Mouse (Mus musculus) stomach, embryonic 15.5 days (tissue): ENCODE measurements around the gene Gm42906. TPM values are rescaled to one million over a fixed set of nuclear protein-coding genes. Genes with fewer than 3 reads are reported as not detected.

ENCODE experiments used
- ATAC-seq: fragments of 200-750 bp; cut with Nextera tagmentation; 2 replicates; pipeline ENCODE4 v1.8.0; 2017; ENCODE audit warnings: low read depth, moderate number of reproducible peaks, moderate TSS enrichment; ENCODE audit not compliant: insufficient read depth, low FRiP score
- H3K27ac ChIP-seq: fragments of 300-500 bp; sonication (generic); 2 replicates; pipeline ENCODE4 v1.5.1; 2015; ENCODE audit warnings: mild to moderate bottlenecking, inconsistent platforms
- H3K27me3 ChIP-seq: fragments of 300-500 bp; sonication (generic); replicated peaks from 2 replicates; pipeline ENCODE4 v1.6.1; 2015; ENCODE audit warnings: inconsistent platforms
- H3K36me3 ChIP-seq: fragments of 300-500 bp; sonication (generic); 2 replicates; pipeline ENCODE4 v1.6.1; 2015; ENCODE audit warnings: inconsistent platforms
- H3K4me1 ChIP-seq: fragments of 300-500 bp; sonication (generic); 2 replicates; pipeline ENCODE4 v1.6.1; 2015; ENCODE audit warnings: inconsistent platforms
- H3K4me2 ChIP-seq: fragments of 300-500 bp; sonication (generic); 2 replicates; pipeline ENCODE4 v1.6.1; 2015; ENCODE audit warnings: mild to moderate bottlenecking, inconsistent platforms
- H3K4me3 ChIP-seq: fragments of 300-500 bp; sonication (generic); replicated peaks from 2 replicates; pipeline ENCODE4 v1.5.1; 2015; ENCODE audit warnings: inconsistent platforms
- H3K9ac ChIP-seq: fragments of 300-500 bp; sonication (generic); 2 replicates; pipeline ENCODE4 v1.6.1; 2015; ENCODE audit warnings: inconsistent platforms
- H3K9me3 ChIP-seq: fragments of 300-500 bp; sonication (generic); 2 replicates; pipeline ENCODE4 v1.6.1; 2016; ENCODE audit warnings: inconsistent platforms
- WGBS: fragments of 180-500 bp; shearing (Covaris S2); methylation state at CpG from one replicate; pipeline ENCODE4 v1.1.7; 2015; 5-methylcytosine and 5-hydroxymethylcytosine counted together
- polyA plus RNA-seq: library from polyadenylated mRNA; unstranded; fragments of >200 nt; fragmentation: Nextera tagmentation; extraction: Ambion mirVana; gene quantifications from 2 replicates; pipeline ENCODE4 v1.2.1, GENCODE M21; 2015

Gene Gm42906
- polyA plus RNA-seq, 1 experiment from 2014 or later = not detected

- WGBS = 74% methylated on average over 1 of the region's 1 CpGs
- H3K4me2 ChIP-seq = no peak overlapping the region
- no peaks in the 10 kb centered on the region for H3K9me3 ChIP-seq
- ATAC-seq = no peak
- H3K36me3 ChIP-seq = no peaks in the 10 kb centered on the region
- no peaks in the 10 kb centered on the region for H3K27me3 ChIP-seq
- no peak overlapping the region for H3K27ac ChIP-seq
- H3K9ac ChIP-seq = no peak overlapping the region
- no peak overlapping the region for H3K4me3 ChIP-seq
- no peaks in the 10 kb centered on the region for H3K4me1 ChIP-seq
Observed at GRCm38 (mm10) chr5:151286331-151286730, 141.6 kb downstream of the Gm42906 start.

GRCm38 (mm10) chr5:151279531-151279930, 148.4 kb downstream of the Gm42906 start:
- Histone ChIP-seq H3K4me1 (no peaks in the 10 kb centered on the region), H3K9ac (no peak overlapping the region), H3K4me3 (no peak overlapping the region), H3K36me3 (no peaks in the 10 kb centered on the region), H3K27me3 (no peaks in the 10 kb centered on the region), H3K4me2 (no peak overlapping the region), H3K27ac (no peak overlapping the region), H3K9me3 (no peaks in the 10 kb centered on the region)
- 84% methylated on average over 7 of the region's 7 CpGs for WGBS
- no peak for ATAC-seq

GRCm38 (mm10) chr5:151277927-151278326, 150.0 kb downstream of the Gm42906 start:
- Histone ChIP-seq H3K4me2 (no peak overlapping the region), H3K27me3 (no peaks in the 10 kb centered on the region), H3K9me3 (no peaks in the 10 kb centered on the region), H3K4me1 (no peaks in the 10 kb centered on the region), H3K4me3 (no peak overlapping the region), H3K27ac (no peak overlapping the region), H3K9ac (no peak overlapping the region), H3K36me3 (no peaks in the 10 kb centered on the region)
- no peak for ATAC-seq
- 69% methylated on average over 6 of the region's 6 CpGs for WGBS

GRCm38 (mm10) chr5:151275986-151276385, 152.0 kb downstream of the Gm42906 start:
- H3K9me3 ChIP-seq = no peaks in the 10 kb centered on the region
- ATAC-seq = no peak
- no peak overlapping the region for H3K4me2 ChIP-seq
- 88% methylated on average over 2 of the region's 2 CpGs for WGBS
- H3K27me3 ChIP-seq = no peaks in the 10 kb centered on the region
- H3K36me3 ChIP-seq = no peaks in the 10 kb centered on the region
- H3K9ac ChIP-seq = no peak overlapping the region
- H3K4me1 ChIP-seq = no peaks in the 10 kb centered on the region
- no peak overlapping the region for H3K27ac ChIP-seq
- no peak overlapping the region for H3K4me3 ChIP-seq

GRCm38 (mm10) chr5:151274265-151274664, 153.7 kb downstream of the Gm42906 start:
- WGBS = 69% methylated on average over 6 of the region's 6 CpGs
- Histone ChIP-seq H3K4me1 (no peaks in the 10 kb centered on the region), H3K4me3 (no peak overlapping the region), H3K36me3 (no peaks in the 10 kb centered on the region), H3K27ac (no peak overlapping the region), H3K9ac (no peak overlapping the region), H3K4me2 (no peak overlapping the region), H3K27me3 (no peaks in the 10 kb centered on the region), H3K9me3 (no peaks in the 10 kb centered on the region)
- no peak for ATAC-seq

- Histone ChIP-seq H3K4me1 (no peaks in the 10 kb centered on the region), H3K9me3 (no peaks in the 10 kb centered on the region), H3K27ac (no peak overlapping the region), H3K27me3 (no peaks in the 10 kb centered on the region), H3K9ac (no peak overlapping the region), H3K4me3 (no peak overlapping the region), H3K36me3 (no peaks in the 10 kb centered on the region), H3K4me2 (no peak overlapping the region)
- ATAC-seq = no peak
- 86% methylated on average over 5 of the region's 5 CpGs for WGBS
Observed at GRCm38 (mm10) chr5:151270815-151271214, 157.1 kb downstream of the Gm42906 start.

GRCm38 (mm10) chr5:151266896-151267634, 160.9 kb downstream of the Gm42906 start:
- WGBS = 81% methylated on average over 14 of the region's 14 CpGs
- Histone ChIP-seq H3K27ac (no peak overlapping the region), H3K9me3 (no peaks in the 10 kb centered on the region), H3K4me3 (no peak overlapping the region), H3K4me1 (no peaks in the 10 kb centered on the region), H3K36me3 (no peaks in the 10 kb centered on the region), H3K9ac (no peak overlapping the region), H3K27me3 (no peaks in the 10 kb centered on the region), H3K4me2 (no peak overlapping the region)
- ATAC-seq = no peak

- Histone ChIP-seq H3K4me2 (no peak overlapping the region), H3K27ac (no peak overlapping the region), H3K27me3 (no peaks in the 10 kb centered on the region), H3K36me3 (no peaks in the 10 kb centered on the region), H3K4me3 (no peak overlapping the region), H3K9ac (no peak overlapping the region), H3K4me1 (no peaks in the 10 kb centered on the region), H3K9me3 (no peaks in the 10 kb centered on the region)
- ATAC-seq = no peak
- 88% methylated on average over 2 of the region's 2 CpGs for WGBS
Observed at GRCm38 (mm10) chr5:151261558-151261957, 166.4 kb downstream of the Gm42906 start.

GRCm38 (mm10) chr5:151252213-151252612, 175.8 kb downstream of the Gm42906 start:
- 73% methylated on average over 8 of the region's 8 CpGs for WGBS
- Histone ChIP-seq H3K4me2 (no peak overlapping the region), H3K27me3 (no peaks in the 10 kb centered on the region), H3K4me1 (0 out of 2 replicates have a peak, but pooled peaks cover 4% of the 10 kb centered on the region), H3K9me3 (no peaks in the 10 kb centered on the region), H3K27ac (no peak overlapping the region), H3K4me3 (no peak overlapping the region), H3K36me3 (no peaks in the 10 kb centered on the region), H3K9ac (no peak overlapping the region)
- no peak for ATAC-seq

GRCm38 (mm10) chr5:151251656-151252055, 176.3 kb downstream of the Gm42906 start:
- no peak for ATAC-seq
- Histone ChIP-seq H3K9ac (no peak overlapping the region), H3K27ac (no peak overlapping the region), H3K4me2 (no peak overlapping the region), H3K9me3 (no peaks in the 10 kb centered on the region), H3K27me3 (no peaks in the 10 kb centered on the region), H3K4me1 (0 out of 2 replicates have a peak, but pooled peaks cover 4% of the 10 kb centered on the region), H3K4me3 (no peak overlapping the region), H3K36me3 (no peaks in the 10 kb centered on the region)
- 86% methylated on average over 8 of the region's 8 CpGs for WGBS

- Histone ChIP-seq H3K9ac (no peak overlapping the region), H3K36me3 (no peaks in the 10 kb centered on the region), H3K27me3 (no peaks in the 10 kb centered on the region), H3K4me1 (0 out of 2 replicates have a peak, but pooled peaks cover 4% of the 10 kb centered on the region), H3K9me3 (no peaks in the 10 kb centered on the region), H3K4me3 (no peak overlapping the region), H3K4me2 (no peak overlapping the region), H3K27ac (no peak overlapping the region)
- peak; percentile 75 for ATAC-seq
- 68% methylated on average over 10 of the region's 10 CpGs for WGBS
Observed at GRCm38 (mm10) chr5:151248671-151249620, 179.0 kb downstream of the Gm42906 start.

GRCm38 (mm10) chr5:151248084-151248483, 179.9 kb downstream of the Gm42906 start:
- H3K9me3 ChIP-seq = no peaks in the 10 kb centered on the region
- H3K4me3 ChIP-seq = no peak overlapping the region
- WGBS = 79% methylated on average over 2 of the region's 2 CpGs
- no peaks in the 10 kb centered on the region for H3K36me3 ChIP-seq
- no peak for ATAC-seq
- H3K27ac ChIP-seq = 0 out of 2 replicates have a peak overlapping the region, but pooled peaks have one; percentile 66
- H3K4me2 ChIP-seq = no peak overlapping the region
- H3K4me1 ChIP-seq = 0 out of 2 replicates have a peak, but pooled peaks cover 4% of the 10 kb centered on the region
- H3K27me3 ChIP-seq = no peaks in the 10 kb centered on the region
- no peak overlapping the region for H3K9ac ChIP-seq
